In the genomic region with DNA sequence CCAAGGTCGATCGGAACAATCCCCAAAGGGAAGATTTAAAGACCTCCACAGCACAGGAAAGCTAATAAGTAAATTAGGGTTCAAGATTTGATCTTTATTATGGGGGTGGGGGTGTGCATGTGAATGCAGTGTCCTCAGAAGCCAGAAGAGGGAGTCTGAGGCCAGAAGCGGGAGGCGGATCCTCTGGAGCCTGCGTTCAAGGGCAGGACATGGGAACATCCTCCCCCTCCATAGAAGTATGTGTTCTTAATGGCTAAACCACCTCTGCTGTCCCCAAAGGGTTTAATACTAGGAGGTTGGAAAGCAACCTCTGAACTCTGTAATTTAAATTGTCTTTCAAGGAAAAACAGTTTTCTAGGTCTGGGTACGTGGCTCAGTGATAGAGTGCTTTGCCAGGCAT, we compare ENCODE assay signal across 8 mouse cellular contexts. TPM values are rescaled to one million over a fixed set of nuclear protein-coding genes. Genes with fewer than 3 reads are reported as not detected.
DNase-seq lines count a peak whose midpoint lies in the region; ATAC-seq lines count a peak whose summit lies in the region.

No protein-coding gene starts in this region.

- no peak overlapping the region for H3K27ac ChIP-seq in kidney, embryonic 15.5 days
- no peak overlapping the region for H3K27ac ChIP-seq in hindbrain, embryonic 10.5 days

- no peaks in the 10 kb centered on the region for H3K4me1 ChIP-seq in kidney, embryonic 15.5 days
- H3K4me1 ChIP-seq in hindbrain, embryonic 10.5 days (replicated peaks): no peaks in the 10 kb centered on the region

- H3K9ac ChIP-seq in kidney, embryonic 15.5 days: no peak overlapping the region

- no peak overlapping the region for H3K4me3 ChIP-seq in kidney, embryonic 15.5 days (replicated peaks)
- H3K4me3 ChIP-seq in hindbrain, embryonic 10.5 days: no peak overlapping the region

- WGBS in kidney, embryonic 15.5 days: 64% methylated on average over 6 of the region's 6 CpGs
- WGBS in hindbrain, embryonic 10.5 days: 59% methylated on average over 6 of the region's 6 CpGs

- no peaks in the 10 kb centered on the region for H3K36me3 ChIP-seq in kidney, embryonic 15.5 days
- H3K36me3 ChIP-seq in hindbrain, embryonic 10.5 days: no peaks in the 10 kb centered on the region

- no peaks in the 10 kb centered on the region for H3K9me3 ChIP-seq in kidney, embryonic 15.5 days (replicated peaks)
- H3K9me3 ChIP-seq in hindbrain, embryonic 10.5 days: no peaks in the 10 kb centered on the region

- no peak overlapping the region for H3K4me2 ChIP-seq in kidney, embryonic 15.5 days

- ATAC-seq in kidney, embryonic 15.5 days (replicated peaks; ENCODE audit: low FRiP score): no peak
- no peak; the same call in 1 of the 2 replicates for ATAC-seq in granulocyte monocyte progenitor cell, adult 5-6 weeks (replicated peaks; ENCODE audit: poor library complexity, severe bottlenecking)

- H3K27me3 ChIP-seq in kidney, embryonic 15.5 days: 0 out of 2 replicates have a peak, but pooled peaks cover 6% of the 10 kb centered on the region
- H3K27me3 ChIP-seq in hindbrain, embryonic 10.5 days (ENCODE audit: insufficient read depth, poor library complexity, severe bottlenecking): no peaks in the 10 kb centered on the region

- DNase-seq in kidney, postnatal 36 days: peak; percentile 2 to 34
- DNase-seq in R1 (ENCODE audit: low read depth, low spot score): peak; percentile 8
- DNase-seq in adrenal gland, postnatal 36 days: peak; percentile 30 to 54
- peak; percentile 14 for DNase-seq in lung, postnatal 14 days
- DNase-seq in hindbrain, embryonic 10.5 days (ENCODE audit: low spot score): no peak
- no peak for DNase-seq in right cerebral cortex, postnatal 25 days

RNA-seq across cellular contexts. Expression of a gene that starts 34.9 kb away (rescaled TPM):
- polyA plus RNA-seq in kidney, embryonic 15.5 days (2015; fragmentation: Nextera tagmentation; extraction: Ambion mirVana): 8.1 and 9.9 TPM in 2 replicates
- total RNA-seq in adrenal gland, postnatal 36 days (2021): 1 to 10 TPM; 4.5 to 5.0 TPM
- 55.3 and 57.8 TPM in 2 replicates for total RNA-seq in granulocyte monocyte progenitor cell, adult 5-6 weeks (2014; fragmentation: Nextera tagmentation)
- total RNA-seq in granulocyte monocyte progenitor cell, adult 5-6 weeks (2017): 56.9 and 59.3 TPM in 2 replicates
- 3.8 and 5.1 TPM in 2 replicates for polyA plus RNA-seq in hindbrain, embryonic 10.5 days (2016; fragmentation: Nextera tagmentation; extraction: Ambion mirVana)

Comparison
In these comparisons a context has a peak if more than half of its experiments do, and no peak if none do; other contexts are left out.
1. DNase-seq: peak in kidney, postnatal 36 days (2 of 2), R1 (single experiment), adrenal gland, postnatal 36 days (2 of 2) and lung, postnatal 14 days (single experiment); none in hindbrain, embryonic 10.5 days (single experiment) and right cerebral cortex, postnatal 25 days (single experiment).
2. RNA of a gene that starts 34.9 kb away (total RNA-seq): 55.3 to 59.3 TPM in granulocyte monocyte progenitor cell, adult 5-6 weeks; 4.5 to 5.0 TPM in adrenal gland, postnatal 36 days; every median in the first group is over 4 times any median in the second.